8 mouse cellular contexts compared by ENCODE assay signal in the genomic region with DNA sequence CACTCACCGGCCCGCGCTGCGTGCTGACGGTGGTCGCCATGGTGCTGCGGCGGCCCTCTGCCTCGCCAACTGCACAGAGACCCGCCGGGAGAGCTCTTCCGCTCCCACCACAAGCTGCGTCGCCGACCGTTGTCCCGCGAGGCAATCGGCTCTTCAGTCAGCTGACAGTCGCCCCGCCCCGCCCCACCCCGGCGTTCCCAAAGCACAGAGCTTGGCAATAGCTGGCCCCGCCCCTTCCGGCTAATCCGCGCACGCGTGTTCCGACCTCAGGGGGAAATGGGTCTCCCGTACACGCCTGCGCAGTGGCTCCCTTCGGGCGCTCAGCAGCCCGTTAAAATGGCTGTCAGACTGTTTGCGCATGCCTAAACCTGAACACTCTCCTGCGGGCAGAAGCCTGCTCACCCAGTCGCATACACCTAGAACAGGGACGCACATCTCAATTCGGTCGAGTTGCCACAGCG. TPM values are rescaled to one million over a fixed set of nuclear protein-coding genes. Genes with fewer than 3 reads are reported as not detected.
DNase-seq lines count a peak whose midpoint lies in the region; ATAC-seq lines count a peak whose summit lies in the region.

No protein-coding gene starts in this region.

- H3K9ac ChIP-seq in heart, embryonic 13.5 days, result peak overlapping the region; percentile 98
- peak overlapping the region; percentile 97 for H3K9ac ChIP-seq in liver, embryonic 12.5 days
- peak overlapping the region; percentile 68 for H3K9ac ChIP-seq in stomach, embryonic 15.5 days

- H3K36me3 ChIP-seq in heart, embryonic 13.5 days, result no peaks in the 10 kb centered on the region
- H3K36me3 ChIP-seq in liver, embryonic 12.5 days, result peaks cover 5% of the 10 kb centered on the region; the same call in 1 of the 2 replicates
- H3K36me3 ChIP-seq in stomach, embryonic 15.5 days, result no peaks in the 10 kb centered on the region

- H3K4me1 ChIP-seq in brown adipose tissue, adult 24 weeks (ENCODE audit: control insufficient read depth, insufficient read depth, insufficient read length, low read length), result peaks cover 18% of the 10 kb centered on the region; the same call in 1 of the 2 replicates
- H3K4me1 ChIP-seq in heart, embryonic 13.5 days, result peaks cover 34% of the 10 kb centered on the region
- peaks cover 34% of the 10 kb centered on the region for H3K4me1 ChIP-seq in liver, embryonic 12.5 days
- peaks cover 13% of the 10 kb centered on the region for H3K4me1 ChIP-seq in stomach, embryonic 15.5 days

- peaks cover 36% of the 10 kb centered on the region for H3K27me3 ChIP-seq in heart, embryonic 13.5 days (replicated peaks)
- peaks cover 32% of the 10 kb centered on the region for H3K27me3 ChIP-seq in liver, embryonic 12.5 days (replicated peaks)
- H3K27me3 ChIP-seq in stomach, embryonic 15.5 days (replicated peaks), result 0 out of 2 replicates have a peak, but pooled peaks cover 4% of the 10 kb centered on the region

- H3K27ac ChIP-seq in brown adipose tissue, adult 24 weeks (replicated peaks; ENCODE audit: low read depth, low read length), result peak overlapping the region; percentile 82
- peak overlapping the region; percentile 66; the same call in 1 of the 2 replicates for H3K27ac ChIP-seq in heart, embryonic 13.5 days (replicated peaks)
- H3K27ac ChIP-seq in liver, embryonic 12.5 days, result peak overlapping the region; percentile 84
- H3K27ac ChIP-seq in stomach, embryonic 15.5 days, result peak overlapping the region; percentile 48; the same call in 1 of the 2 replicates

- peak; percentile 90 for ATAC-seq in heart, embryonic 13.5 days (ENCODE audit: extremely low read depth, insufficient number of reproducible peaks, low FRiP score, low TSS enrichment)
- ATAC-seq in liver, embryonic 12.5 days, result peak; percentile 95
- peak; percentile 98 for ATAC-seq in stomach, embryonic 15.5 days (ENCODE audit: insufficient read depth, low FRiP score, low read depth)

- H3K4me3 ChIP-seq in brown adipose tissue, adult 24 weeks (ENCODE audit: insufficient read depth, low read depth, low read length), result peak overlapping the region; percentile 85
- H3K4me3 ChIP-seq in heart, embryonic 13.5 days, result peak overlapping the region; percentile 93
- H3K4me3 ChIP-seq in liver, embryonic 12.5 days, result peak overlapping the region; percentile 92
- peak overlapping the region; percentile 72 for H3K4me3 ChIP-seq in stomach, embryonic 15.5 days (replicated peaks)

- peak; percentile 100 for DNase-seq in CD4-positive, CD25-positive, alpha-beta regulatory T cell, adult 2 months (ENCODE audit: low read depth, low spot score)
- DNase-seq in fat pad, adult 2 months (ENCODE audit: extremely low read depth, low read depth, low spot score), result peak; percentile 37
- DNase-seq in kidney, postnatal 10 days, result peak; percentile 100
- DNase-seq in natural killer cell, adult 2 months (ENCODE audit: low spot score in 2 of 2), result peak; percentile 100

- WGBS in heart, embryonic 13.5 days, result under 1% methylated on average over 42 of the region's 44 CpGs
- WGBS in liver, embryonic 12.5 days (ENCODE audit: insufficient replicate concordance), result under 1% methylated on average over 44 of the region's 44 CpGs
- under 1% methylated on average over 44 of the region's 44 CpGs for WGBS in stomach, embryonic 15.5 days

- H3K9me3 ChIP-seq in heart, embryonic 13.5 days, result peaks cover 4% of the 10 kb centered on the region; the same call in 1 of the 2 replicates
- H3K9me3 ChIP-seq in liver, embryonic 12.5 days (replicated peaks), result no peaks in the 10 kb centered on the region
- no peaks in the 10 kb centered on the region for H3K9me3 ChIP-seq in stomach, embryonic 15.5 days

- peak overlapping the region; percentile 96 for H3K4me2 ChIP-seq in heart, embryonic 13.5 days
- H3K4me2 ChIP-seq in liver, embryonic 12.5 days, result peak overlapping the region; percentile 92
- peak overlapping the region; percentile 64 for H3K4me2 ChIP-seq in stomach, embryonic 15.5 days

RNA-seq across cellular contexts. Expression of gene Tollip, which starts 16.0 kb away (rescaled TPM):
- 23.1 and 27.4 TPM in 2 replicates for polyA plus RNA-seq in brown adipose tissue, adult 24 weeks (2012; ENCODE audit: insufficient read depth, insufficient read length, missing spikeins)
- polyA plus RNA-seq in heart, embryonic 13.5 days (2015; fragmentation: Nextera tagmentation; extraction: Ambion mirVana), result 34.1 and 35.6 TPM in 2 replicates
- 30.9 and 31.0 TPM in 2 replicates for polyA plus RNA-seq in liver, embryonic 12.5 days (2016; fragmentation: Nextera tagmentation; extraction: Ambion mirVana)
- 43.0 and 48.1 TPM in 2 replicates for polyA plus RNA-seq in stomach, embryonic 15.5 days (2015; fragmentation: Nextera tagmentation; extraction: Ambion mirVana)

RNA-seq across cellular contexts. Expression of gene Brsk2, which starts 47.3 kb away (rescaled TPM):
- 1.8 TPM in 1 of 2 replicates, not detected in the other for polyA plus RNA-seq in brown adipose tissue, adult 24 weeks (2012; ENCODE audit: insufficient read depth, insufficient read length, missing spikeins)
- polyA plus RNA-seq in heart, embryonic 13.5 days (2015; fragmentation: Nextera tagmentation; extraction: Ambion mirVana), result 0.35 and 0.48 TPM in 2 replicates
- 0.23 and 0.33 TPM in 2 replicates for polyA plus RNA-seq in liver, embryonic 12.5 days (2016; fragmentation: Nextera tagmentation; extraction: Ambion mirVana)
- 1.6 and 2.0 TPM in 2 replicates for polyA plus RNA-seq in stomach, embryonic 15.5 days (2015; fragmentation: Nextera tagmentation; extraction: Ambion mirVana)

Comparison
In these comparisons a context has a peak if more than half of its experiments do, and no peak if none do; other contexts are left out.
1. Peak in every context shown above with its lines: DNase-seq, ATAC-seq, H3K4me3 ChIP-seq and H3K27ac ChIP-seq.
2. DNase-seq: peak in every context shown above with its lines; median percentile 100 in CD4-positive, CD25-positive, alpha-beta regulatory T cell, adult 2 months; 100 in kidney, postnatal 10 days; 100 in natural killer cell, adult 2 months; 37 in fat pad, adult 2 months.